Mouse (Mus musculus): Measurements from ENCODE around the gene Ttc29.

Gene Ttc29

DNA sequence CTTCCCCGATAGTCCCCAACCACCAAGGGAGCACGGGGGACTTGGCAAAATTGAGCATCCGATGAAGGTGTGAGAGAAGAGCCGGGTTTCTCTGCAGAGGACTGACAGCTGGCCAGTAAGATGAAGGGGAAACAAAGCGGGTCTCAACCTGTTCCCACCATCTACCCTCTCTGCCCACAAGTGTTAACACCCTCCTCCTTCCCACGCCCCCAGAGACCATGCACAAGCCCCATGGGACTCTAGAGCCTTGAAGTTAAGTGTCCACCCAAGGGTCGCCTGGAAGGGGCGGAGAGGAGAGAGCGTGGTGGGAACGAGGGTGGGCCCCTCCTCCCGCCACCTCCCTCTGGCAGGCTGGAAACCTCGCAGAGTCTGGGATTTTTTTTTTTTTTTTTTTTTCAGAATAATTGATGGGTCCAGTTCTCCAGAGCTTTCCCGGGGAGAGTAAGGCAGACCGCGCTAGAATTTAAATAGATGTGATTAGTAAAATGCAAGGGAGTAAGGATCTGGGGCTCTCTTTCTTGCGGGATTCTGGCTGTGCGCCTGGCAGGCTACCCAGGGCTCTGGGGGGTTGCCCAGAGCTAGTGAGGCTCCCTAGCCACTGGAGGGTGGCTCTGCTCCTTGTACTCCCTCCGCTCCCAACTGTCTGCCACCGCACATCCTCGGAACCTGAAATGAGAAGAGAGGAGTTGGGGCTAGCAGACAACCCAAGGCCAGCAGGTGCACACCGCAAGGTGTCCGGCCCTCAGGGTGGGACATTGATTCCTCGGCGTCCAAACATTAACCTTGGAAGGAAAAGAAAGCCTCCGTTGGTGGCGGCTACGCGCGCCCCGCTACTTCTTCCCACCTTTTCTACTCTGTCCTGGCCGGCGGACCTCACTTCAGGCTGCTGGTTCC is 214.0 kb downstream of the Ttc29 start:
- DNase-seq = peak; percentile 17

DNA sequence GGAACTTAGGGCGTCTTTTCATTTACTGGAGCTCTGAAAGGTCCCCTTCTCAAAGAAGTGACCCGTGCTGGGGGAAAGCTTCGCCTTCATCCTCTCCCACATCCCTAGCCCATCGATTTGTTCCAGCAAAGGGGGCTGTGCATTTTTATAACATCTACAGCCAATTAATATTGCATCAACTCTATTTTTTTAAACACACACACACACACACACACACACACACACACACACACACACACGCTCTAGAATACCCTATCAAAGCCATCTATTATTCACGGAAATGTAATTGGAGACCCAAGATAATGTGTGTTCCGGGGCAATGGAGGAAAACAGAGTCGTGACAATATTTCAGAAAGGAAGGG is 214.7 kb downstream of the Ttc29 start:
- DNase-seq = no peak

DNA sequence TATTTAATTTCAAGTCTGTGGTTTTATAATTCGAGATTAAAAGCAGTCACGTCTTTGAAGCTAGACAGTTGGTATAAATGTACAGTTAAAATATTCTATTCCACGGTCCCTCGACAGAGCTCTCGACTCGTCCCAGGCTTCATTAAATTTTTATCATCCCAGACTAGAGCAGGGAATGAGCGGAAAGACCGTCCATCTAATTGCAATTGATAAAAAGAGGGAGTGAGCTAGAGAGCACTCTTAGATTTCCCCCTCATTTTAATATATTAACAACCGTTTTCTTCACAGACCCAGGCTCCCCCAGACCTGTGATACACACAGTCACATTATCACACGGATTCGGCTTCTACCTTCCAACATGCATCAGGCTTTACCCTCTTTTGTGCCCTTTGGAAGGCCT is 215.1 kb downstream of the Ttc29 start:
- no peak for DNase-seq

DNA sequence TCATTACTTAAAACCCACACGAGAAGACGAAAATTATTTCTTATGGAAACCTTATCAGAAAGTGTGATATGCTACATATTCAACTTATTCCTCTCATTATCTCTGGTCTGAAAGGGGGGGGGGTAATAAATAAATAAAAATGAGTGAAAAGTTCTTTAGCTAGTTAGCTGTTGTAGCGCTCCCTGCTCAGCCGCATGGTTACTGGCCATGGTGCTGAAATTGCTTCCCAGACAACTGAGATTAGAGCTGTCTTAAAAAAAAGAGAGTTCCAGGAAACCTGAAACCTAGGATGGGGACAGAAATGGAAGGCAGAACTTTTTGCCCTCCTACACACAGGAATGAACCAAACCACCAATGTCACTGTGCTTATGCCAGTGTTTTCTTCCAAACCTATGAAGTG is 218.3 kb downstream of the Ttc29 start:
- DNase-seq = peak; percentile 18

DNA sequence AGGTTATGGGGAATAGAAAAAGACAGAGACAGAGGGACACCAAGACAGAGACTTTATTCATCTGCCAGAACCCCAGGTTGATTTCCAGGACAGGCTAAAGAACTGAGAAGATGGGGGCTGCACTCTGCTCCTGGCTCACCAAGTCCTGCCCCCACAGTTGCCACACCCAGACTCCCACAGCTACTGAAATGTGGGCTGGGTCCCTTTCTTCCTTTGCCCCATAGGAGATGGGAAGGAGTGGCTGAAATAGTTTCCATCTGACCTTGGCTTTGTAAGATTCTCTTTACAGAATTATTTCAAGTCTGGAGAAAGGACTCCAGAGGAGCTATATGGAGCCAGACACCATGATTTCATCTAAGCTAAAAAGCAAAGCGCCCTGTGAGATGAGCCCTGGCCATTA is 219.4 kb downstream of the Ttc29 start:
- DNase-seq = no peak

DNA sequence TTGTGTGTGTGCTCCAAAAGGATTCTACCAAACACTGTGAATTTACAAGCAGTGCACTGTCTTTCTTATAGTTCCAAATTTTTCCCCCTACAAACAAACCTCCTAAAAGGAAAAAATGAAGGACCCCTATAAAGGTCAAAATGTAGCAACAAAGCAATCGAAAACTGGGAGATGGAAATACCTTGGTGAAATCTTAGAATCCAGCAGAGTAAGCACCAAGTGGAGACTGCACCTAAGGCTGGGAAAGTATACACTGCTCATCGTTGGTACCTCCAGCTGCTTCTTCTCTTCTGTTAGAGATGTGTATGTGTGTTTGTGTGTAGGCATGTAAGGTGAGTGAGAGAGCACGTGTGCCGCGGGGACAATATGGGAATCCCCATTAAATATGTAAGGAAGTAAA is 220.2 kb downstream of the Ttc29 start:
- DNase-seq = no peak

DNA sequence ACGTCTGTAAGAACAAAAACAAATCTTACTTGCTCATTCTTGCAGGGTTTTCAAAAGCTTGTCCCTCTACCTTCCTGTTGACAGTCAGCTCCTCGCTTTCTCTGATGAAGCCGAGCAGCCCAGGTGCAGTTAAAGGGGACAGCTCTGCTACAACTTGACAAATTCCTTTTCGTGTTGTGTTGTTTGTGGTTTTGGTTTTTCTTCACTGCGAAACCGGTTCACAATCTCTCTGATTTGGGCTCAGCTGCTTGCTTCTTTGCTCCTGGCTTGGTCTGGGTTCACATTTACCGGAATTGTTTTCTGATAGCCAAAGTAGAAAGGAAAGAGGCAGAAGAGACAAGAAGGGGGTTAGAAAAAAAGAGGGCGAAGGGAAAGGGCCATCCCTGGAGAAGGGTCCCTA is 221.2 kb downstream of the Ttc29 start:
- no peak for DNase-seq

DNA sequence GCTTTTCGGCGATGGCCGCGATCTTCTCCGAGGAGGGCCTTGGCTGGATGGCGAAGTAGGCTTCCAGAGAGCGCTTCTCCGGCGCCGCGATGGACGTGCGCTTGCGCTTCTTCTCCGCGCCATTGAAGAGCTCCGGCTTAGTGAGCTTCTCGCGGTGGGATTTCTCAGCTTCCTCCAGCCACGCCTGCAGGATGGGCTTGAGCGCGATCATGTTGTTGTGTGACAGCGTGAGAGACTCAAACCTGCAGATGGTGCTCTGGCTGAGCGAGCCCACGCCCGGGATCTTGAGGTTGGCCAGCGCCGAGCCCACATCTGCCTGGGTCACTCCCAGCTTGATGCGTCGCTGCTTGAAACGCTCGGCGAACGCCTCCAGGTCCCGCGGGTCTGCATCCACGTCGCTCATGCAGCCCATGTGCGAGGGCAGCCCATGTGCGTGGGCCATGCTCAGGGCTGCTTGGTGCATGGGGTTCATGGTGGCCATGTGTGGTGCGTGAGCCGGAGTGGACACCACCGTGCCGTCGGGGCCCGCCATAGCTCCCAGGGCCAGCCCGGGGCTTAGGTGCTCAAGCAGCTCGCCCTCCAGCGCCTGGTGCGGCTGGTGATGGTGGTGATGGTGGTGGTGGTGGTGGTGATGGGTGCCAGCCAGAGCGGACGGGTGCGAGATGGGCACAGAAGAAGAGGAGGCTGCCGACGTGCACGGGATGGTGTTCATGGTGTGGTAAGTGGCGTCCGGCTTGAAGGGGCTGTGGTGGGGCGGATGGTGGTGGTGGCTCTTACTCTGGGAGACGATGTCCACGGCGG is 221.9 kb downstream of the Ttc29 start:
- peak; percentile 32 for DNase-seq

DNA sequence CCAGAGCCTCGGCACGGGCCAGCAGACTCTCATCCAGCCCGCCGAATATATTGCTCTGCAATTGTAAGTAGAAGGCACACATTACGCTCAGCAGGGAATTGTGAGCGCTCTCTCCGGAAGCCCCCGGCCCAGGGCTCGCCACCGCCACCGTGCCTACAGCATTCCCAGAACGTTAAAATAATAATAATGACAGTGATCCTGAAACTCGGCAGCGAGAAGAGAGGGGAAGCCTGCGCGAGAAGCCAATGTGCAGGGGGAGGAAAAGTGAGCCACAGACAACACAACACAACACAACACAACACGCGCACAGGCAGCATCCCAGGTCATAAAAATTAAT is 222.5 kb downstream of the Ttc29 start:
- no peak for DNase-seq

DNA sequence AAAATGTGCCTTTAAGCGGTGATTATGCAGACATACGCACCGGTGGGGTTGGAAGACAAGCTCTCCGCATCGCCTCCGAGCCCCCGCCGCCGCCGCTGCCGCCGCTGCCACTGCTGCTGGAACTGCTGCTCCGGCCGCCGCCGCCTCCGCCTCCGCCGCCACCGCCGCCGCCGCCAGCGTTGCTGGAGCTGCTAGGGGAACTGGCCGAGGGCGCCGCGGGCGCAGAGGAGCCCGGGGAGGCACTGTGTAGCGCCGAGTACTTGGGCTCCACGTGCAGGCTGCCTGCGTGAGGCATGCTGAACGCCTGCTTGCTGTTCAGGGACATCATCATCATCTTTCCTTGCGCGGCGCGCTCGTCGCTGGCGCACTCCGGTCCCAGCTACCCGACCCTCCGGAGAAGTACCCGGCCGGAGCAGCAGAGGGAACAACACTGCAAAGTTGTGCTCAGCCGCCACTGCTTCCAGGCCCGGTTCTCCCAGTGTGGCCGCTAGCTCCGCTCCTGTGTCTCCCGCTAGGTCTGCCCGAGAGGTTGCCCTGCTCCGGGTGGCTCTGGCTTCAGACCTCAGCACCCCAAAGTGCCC is 223.1 kb downstream of the Ttc29 start, which contains the start of gene Pou4f2:
Gene Pou4f2 (minus strand): TSS at position 575 of the 581 bp plus-strand sequence.
- DNase-seq = peak; percentile 43

DNA sequence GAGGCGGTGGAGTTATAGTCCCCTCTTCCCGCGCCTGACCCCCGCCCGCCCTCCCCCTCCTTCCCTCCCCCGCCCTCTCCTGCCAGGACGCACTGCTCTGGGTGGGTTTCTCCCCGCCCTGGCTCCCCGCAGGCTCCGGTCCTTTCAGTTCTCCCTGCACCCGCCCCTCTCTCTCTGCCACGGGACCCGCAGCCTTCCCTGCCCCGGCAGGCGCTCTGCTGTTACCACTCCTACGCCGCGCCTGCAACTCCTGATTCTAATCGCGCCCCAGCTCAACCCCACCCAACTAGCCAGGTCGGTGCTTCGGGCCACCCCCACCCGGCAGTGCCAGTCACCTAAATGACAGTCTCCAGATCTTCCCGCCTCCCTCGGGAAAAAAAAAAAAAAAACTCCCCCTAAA is 223.6 kb downstream of the Ttc29 start:
- DNase-seq = no peak

DNA sequence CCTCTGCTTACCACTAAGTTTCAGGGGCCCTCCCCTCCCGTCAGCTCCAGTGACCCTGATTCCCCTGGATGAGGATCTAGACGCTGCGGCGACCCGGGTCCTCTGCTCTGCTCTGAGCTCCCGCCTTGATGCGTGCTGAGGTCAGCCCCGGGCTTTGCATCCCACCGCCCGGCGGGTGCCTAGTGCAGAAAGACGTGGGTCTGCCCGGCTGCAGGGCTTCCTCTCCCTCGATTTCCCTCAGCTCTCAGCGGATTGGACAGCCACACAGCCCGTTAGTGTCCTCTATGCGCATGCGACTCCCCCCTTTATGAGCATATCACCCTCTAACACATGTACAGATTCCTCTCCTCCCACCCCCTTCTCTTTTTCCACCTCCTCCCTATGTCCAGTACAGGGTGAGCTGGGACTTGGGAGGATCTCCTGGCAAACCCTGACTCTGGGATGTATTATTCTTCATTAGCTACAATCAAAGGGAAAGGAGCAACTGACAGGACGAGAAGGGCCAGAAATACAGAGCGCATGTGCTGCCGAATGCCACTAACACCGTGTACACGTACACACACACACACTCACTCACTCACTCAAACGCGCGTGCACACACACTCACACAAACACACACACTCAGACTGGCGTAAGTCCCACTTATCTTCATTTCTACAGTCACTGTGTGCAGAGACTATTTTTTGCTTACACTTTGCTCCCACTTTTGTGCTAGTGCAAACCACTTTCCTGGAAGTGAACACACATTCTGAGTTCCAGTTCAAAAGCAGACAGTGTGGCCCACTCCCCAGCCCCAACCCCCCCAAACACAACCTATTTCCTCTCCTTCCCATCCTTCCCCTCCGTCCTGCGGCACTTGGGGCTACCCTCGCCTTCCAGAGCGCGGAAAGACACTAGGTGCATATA is 224.3 kb downstream of the Ttc29 start:
- DNase-seq = peak; percentile 10

DNA sequence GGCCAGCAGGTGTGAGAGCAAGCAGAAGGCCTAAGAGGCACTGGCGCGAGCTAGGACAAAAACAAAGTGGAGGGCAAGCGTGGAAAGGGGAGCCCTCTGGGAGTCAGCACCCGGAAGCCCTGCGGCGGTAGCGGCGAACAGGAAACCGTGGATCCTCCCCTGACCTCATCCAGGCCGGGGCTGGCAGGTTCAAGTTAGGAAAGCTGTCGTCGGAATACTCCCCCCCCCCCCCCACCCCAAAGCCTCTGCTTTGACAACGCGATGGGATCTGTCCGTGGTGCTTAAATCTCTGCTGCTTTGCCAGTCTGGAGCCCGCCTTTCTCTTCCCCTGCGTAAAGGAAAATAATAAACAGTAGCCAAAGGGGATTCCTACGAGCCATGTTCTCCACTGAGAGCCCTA is 225.0 kb downstream of the Ttc29 start:
- DNase-seq = peak; percentile 10

DNA sequence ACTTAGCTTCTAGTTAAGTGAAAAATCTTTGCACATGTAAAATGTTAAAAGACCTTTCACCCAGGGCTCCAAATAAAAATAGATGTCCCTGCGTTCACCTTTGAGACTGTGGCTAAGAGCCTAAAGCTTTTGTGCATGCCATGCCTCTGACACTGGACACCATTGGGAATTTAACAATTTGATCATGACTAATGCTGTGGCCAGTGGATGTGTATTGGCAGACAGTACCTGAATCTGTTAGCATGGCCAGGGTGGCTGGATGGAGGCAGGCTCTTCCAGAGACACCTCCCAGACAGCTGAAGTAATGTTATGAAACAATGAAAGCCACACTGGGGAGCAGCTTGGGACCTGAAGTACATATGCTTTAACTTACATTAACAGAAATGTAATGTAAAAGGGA is 229.7 kb downstream of the Ttc29 start:
- DNase-seq = no peak

Measured in right cerebral cortex, postnatal 4 days (tissue).